Mouse (Mus musculus) CH12.LX (cell line): ENCODE results near the gene Gtf2ird2.

Source experiments
- CHD2 ChIP-seq: IDR thresholded peaks from 2 replicates; pipeline ENCODE4 v1.6.1; 2011; ENCODE audit warnings: low read length, improper control_type of control experiment
- CTCF ChIP-seq, 2 experiments: IDR thresholded peaks in 1 of 2; conservative IDR thresholded peaks in 1 of 2; 2 replicates each; pipeline ENCODE4 v1.5.1; 2011 to 2012; ENCODE audit warnings: low read depth in 2 of 2, low read length in 2 of 2, improper control_type of control experiment in 1 of 2, inconsistent platforms in 1 of 2, mild to moderate bottlenecking in 1 of 2, moderate library complexity in 1 of 2
- ELF1 ChIP-seq: IDR thresholded peaks from 2 replicates; pipeline ENCODE4 v1.6.1; 2014; ENCODE audit warnings: low read depth, mild to moderate bottlenecking, inconsistent platforms, low read length, improper control_type of control experiment
- MAX ChIP-seq: IDR thresholded peaks from 2 replicates; pipeline ENCODE4 v1.6.1; 2011; ENCODE audit warnings: low read length, improper control_type of control experiment
- NELFE ChIP-seq: IDR thresholded peaks from 2 replicates; pipeline ENCODE4 v1.6.1; 2011; ENCODE audit warnings: low read depth, low read length, improper control_type of control experiment
- POLR2A ChIP-seq: IDR thresholded peaks from 2 replicates; pipeline ENCODE4 v1.6.1; 2011; ENCODE audit warnings: low read depth, mild to moderate bottlenecking, improper control_type of control experiment, low read length
- POLR2AphosphoS2 ChIP-seq: IDR thresholded peaks from 2 replicates; pipeline ENCODE4 v1.6.1; 2011; ENCODE audit warnings: low read depth, low read length, improper control_type of control experiment
- USF1 ChIP-seq: IDR thresholded peaks from 2 replicates; pipeline ENCODE4 v1.6.1; 2014; ENCODE audit warnings: low read depth, mild to moderate bottlenecking, inconsistent platforms, low read length, improper control_type of control experiment
- ZNF384 ChIP-seq: IDR thresholded peaks from 2 replicates; pipeline ENCODE4 v1.6.1; 2012; ENCODE audit warnings: low read depth, low read length, improper control_type of control experiment, inconsistent platforms

GRCm38 (mm10) chr5:134233244-134233651, 49.4 kb downstream of the Gtf2ird2 start:
- TF ChIP-seq NELFE (no peak), POLR2AphosphoS2 (no peak), POLR2A (0 out of 2 replicates have a peak, but pooled peaks have one; percentile 6), CTCF (conservative IDR thresholded peaks at IDR 0.05 in 1 of 2, IDR thresholded peaks at IDR 0.05 in 1 of 2; ENCODE audit: low read depth in 2 of 2, low read length in 2 of 2) (no peak), ELF1 (no peak), USF1 (no peak), MAX (peak; percentile 90), ZNF384 (peak; percentile 93), CHD2 (no peak)
